Mouse (Mus musculus) cerebellum, postnatal 36 days (tissue): Measurements from ENCODE around the gene Vezf1.
A peak's percentile ranks its signal among the peaks of the same experiment; 100 is the strongest.

ENCODE experiments used
- DNase-seq, 2 experiments: peaks; one replicate each; pipeline ENCODE4 v3.0.0; 2021 to 2022; ENCODE audit warnings: mixed read lengths in 2 of 2

Gene Vezf1

DNA sequence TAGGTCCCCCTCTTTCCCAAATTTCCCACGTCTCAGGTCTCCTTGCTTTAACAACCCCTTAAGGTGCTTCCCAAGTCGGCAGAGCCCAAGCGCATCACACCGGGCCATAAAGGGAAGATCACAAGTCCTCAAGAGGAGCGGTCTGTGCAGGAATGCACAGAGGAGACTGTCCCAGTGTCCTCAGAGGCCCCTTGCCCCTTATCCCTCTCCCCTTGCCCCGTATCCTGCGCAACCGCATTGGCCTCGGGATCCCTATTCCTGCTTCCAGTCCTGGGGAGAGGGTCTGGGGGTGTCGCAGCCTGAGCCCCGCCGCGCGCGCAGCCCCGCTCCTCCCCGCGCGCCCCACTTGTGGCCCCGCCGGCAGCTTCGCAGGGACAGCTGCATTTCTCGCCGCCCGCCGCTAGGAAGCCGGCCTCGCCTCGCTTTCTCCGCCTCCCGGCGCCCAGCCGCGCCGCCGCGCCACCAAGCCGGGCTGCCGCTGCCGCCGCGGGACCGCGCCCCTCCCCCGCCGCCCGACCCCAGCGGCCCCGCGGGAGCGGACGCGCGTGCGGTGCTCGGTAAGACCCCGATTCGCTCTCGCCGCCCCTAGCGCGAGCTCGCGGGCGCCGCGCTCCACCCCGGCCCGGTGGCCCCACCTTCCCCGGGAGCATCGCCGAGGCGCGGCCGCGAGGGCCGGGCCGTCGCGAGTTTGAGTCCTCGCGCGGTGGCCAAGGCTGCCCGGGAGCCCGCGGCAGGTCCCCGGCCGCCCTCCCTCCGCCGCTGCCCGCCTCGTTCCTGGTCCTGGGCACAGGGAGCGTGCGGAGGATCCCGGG is 30.9 kb downstream of the Vezf1 start:
- peak; percentile 74 to 79 for DNase-seq

DNA sequence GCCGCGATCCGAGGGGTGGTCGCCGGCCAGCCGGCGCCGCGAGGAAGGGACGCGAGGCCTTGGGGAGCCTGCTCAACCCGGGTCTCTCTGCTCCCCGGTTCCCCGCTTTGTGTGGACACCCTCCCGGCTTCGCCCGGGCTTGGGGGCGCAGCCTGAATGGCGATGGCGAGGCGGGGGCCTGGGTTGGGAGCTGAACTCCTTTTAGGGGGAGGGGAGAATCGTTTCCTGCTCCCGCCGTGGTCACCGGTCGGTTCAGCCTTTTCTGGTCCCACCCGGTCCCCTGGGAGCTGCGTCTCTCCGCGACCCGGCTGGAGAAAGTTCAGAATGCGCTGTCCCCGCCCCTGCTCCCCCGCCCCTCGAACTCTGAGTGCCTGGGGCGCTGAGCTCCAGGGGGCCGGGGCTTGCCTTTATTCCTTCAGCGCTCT is 31.5 kb downstream of the Vezf1 start:
- peak in 1 of 2 experiments; percentile 34 for DNase-seq

DNA sequence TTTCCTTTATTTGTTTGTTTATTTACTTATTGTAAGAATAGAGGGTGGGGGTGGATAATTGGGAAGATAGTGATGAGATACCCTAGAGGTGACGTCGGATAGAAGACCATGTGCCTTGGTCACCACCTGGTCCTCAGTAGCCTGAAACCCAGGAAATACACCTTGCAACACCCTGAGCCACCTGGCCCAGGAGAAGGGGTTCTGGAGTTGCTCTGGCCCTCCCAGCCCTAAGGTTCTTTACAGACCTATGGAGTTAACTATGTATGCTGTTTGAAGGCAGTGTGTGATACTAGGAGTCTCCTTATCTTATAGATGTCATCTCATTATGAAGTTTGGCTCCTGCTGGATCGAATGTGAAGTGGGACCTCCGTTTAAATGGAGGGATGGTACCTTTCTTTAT is 32.1 kb downstream of the Vezf1 start:
- DNase-seq, result no peak

DNA sequence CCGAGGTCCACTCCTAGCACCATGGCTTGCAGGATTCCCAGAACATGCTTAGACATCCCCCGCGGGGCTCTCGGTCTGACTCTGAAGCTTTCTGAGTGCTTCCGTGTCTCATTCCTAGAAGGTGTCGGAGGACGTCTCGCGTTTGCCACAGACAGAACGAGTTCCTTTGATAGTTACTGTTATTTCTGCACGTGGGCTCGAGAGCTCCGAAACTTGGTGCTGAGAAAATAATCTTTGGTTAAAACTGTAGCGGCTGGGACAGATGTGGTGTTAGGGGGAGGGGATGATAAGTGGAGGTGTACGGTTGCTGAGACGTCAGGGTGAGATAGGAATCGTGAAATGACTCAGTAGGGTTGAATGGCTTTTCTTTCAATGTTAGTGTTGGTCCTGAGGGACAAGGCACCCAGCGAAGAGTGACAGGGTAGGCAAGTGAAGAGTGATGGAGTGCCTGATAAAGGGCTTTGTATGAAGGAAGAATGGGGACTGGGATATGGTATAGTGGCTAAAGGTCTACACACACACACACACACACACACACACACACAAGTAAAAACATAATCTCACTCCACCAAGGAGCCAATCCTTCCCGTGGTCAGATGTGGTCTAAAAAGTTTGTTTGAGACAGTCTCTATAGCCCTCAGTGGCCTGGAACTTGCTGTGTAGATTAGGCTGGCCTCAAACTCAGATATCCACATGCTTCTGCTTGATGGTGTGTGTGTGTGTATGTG is 35.3 kb downstream of the Vezf1 start:
- DNase-seq, result no peak

DNA sequence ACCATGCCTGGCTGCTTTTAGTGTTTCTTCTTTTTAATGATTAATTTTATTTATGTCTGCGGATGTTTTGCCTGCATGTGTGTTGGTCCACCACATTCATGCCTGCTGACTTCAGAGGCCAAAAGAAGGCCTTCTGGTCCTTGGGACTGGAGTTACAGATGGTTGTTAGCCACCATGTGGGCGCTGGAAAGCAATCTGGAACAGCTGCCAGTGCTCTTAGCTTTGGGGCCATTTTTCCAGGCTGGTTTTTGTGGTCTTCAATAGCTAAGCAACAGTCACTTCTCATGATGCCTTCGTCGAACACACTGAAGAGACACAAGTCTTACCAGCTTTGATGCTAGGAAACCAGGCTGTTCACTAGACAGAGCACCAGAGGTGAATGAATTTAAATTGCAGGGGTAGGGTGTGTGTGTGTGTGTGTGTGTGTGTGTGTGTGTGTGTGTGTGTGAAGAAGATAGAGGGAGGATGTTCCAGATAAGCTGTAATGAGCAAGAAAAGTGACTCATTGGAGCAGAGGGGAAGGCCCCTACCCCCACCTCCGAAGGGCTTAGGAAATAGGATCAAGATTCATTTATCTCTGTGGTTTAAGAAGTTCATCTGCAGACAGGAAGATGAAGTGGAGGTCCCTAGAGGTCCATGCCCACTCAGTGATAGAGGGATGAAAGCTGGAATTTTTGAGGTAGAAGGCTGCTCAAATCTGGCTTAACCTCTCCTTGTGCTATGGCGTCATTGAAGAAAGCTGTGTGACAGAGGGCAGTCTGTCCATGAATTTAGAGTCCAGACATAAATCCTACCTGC is 37.6 kb downstream of the Vezf1 start:
- DNase-seq, result no peak

DNA sequence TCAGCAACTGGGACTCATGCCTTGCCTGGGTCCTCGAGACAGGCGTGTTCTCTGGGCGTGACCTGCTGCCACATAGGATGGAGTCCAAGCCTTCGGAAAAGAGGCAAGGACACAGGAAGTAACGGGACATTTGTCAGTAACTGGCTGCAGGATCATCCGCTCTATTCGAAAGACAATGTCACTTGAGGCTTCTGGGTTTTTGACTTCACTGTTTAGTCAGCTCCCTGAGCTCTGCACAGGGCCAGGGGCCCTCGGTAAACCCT is 38.1 kb downstream of the Vezf1 start:
- no peak for DNase-seq

DNA sequence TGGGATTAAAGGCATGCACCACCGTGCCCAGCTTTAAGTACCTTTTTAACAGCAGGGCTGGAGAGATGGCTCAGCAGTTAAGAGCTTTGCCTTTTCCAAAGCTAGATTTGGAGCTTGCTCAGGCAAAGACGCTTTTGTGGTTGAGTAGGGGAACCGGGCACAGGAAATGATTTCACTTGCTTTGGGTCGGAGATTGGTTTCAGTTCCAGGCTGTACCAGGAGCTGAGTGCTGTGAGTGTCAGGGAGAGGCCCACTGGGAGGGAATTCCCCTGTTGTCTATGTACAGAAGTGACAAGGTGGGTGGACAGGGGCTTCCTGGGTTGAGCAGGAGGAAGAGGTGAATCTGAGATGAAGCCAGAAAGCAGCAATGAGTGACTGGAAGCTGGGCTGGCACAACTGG is 39.3 kb downstream of the Vezf1 start:
- no peak for DNase-seq

DNA sequence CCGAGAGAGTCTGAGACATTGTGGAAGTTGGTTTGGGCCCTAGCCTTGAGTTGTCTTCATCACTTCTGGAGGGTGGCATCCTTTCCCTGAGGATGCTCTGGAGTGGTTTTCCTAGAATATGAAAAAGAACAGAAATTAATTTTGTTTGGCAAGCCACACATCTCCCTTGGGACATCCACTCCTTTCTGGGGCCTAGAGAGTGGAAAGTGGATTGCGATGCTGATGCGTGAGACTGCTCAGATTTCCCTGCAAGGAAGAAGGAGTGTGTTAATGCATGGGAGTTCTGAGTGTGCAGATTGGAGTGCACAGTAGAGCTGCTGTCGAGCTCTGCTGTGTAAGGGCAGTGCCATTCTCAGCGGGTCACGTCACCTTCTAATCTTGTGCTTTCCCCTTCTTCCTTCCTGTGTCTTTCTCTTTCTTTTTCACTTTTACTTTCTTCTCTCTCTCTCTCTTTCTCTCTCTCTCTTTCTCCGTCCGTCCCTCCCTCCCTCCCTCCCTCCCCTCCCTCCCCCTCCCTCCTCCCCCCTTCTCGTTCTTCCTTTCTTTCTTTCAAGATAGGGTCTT is 42.0 kb downstream of the Vezf1 start:
- DNase-seq, result no peak

DNA sequence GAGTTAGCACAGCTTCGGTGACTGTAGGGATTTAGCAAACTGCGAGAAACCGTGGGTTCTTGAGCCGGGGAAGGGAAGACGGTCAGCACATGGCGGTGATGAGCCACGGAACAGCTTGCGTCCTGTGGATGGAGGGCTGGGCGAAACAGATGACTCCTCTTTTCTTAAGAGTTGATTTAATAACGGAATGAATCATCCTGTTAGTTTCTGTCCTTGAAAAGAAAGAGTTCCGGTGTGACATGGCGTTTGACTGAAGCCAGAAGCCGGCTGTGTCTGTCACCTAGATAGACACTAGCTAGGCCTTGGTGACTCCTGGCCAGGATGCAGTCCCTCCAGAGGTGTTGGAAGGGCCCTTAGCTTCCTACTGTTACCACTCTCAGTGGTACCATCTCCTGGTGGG is 44.0 kb downstream of the Vezf1 start:
- DNase-seq, result no peak

DNA sequence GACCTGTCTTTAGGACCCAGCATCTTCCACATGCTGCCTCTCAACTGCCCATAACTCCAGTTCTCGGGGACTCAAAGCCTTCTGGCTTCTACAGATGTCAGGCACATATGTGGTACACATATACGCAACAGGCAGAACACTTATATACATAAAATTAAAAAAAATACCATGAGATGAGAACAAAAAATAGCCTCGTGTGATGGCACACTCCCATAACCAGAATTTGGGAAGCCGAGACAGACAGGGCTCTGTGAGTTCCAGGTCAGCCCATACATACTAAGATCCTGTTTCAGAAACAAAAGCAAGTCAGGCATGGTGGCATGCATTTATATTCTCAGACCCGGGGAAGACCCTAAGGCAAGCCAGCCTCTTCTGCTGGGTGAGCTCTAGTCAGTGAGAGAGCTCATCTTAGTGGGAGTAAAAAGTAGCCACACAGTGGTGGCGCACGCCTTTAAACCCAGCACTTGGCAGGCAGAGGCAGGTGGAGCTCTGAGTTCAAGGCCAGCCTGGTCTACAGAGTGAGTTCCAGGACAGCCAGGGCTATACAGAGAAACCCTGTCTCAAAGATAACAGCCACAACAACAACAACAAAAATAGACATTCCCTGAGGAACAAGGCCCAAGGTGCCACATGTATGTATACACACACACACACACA is 44.7 kb downstream of the Vezf1 start:
- no peak for DNase-seq

DNA sequence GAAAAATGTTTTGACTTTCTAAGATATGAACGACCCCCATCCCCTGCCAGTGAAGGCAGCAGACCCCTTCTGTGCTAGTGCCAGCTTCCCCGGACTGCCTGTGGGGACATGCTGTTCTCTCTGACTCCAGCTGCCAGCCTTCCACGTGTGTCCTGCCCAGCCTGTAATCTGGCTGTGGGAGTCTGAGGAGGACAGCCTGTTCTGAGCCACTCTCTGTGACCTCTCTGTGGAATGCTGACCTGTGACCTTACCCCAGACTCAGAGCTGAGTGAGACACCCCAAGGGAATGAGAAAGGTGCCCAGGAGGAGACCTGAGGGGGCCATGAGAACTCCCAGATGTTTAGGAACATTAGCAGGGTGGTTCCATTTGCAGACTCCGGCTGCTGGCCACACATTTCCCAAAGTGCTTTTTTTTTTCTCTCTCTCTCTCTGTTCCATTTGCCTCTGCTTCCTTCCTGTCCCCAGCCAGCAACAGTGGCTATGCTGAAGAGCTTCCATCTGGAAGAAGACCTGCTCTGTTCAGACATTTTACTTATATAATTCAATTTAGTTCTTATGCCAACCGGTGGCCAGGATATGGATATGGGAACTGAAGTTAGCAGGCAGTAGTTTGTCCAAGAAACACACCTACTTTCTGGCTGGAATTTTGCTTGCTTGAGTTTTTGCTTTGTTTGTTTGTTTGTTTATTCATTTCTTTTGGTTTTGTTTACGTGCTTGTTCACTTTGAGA is 45.6 kb downstream of the Vezf1 start:
- no peak for DNase-seq

DNA sequence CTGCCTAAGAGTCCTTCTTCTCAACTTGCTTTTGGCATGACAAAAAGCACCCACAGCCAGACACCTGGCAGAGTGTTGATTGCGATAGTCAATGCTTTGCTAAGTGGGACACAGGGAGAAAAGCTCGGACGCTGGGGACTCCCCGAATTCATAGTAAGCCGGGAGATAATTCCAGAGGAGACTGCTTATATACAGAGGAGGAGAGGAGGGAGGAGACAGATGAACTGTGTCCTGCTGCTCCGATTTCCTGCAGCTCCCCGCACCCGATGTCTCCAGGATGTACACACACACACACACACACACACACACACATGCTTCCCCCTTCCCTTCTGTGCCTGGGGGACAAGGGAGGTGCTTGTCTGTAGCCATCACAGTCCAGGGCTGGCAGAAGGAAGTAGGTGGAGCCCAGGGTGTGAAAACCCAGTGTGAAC is 46.8 kb downstream of the Vezf1 start:
- DNase-seq, result no peak

DNA sequence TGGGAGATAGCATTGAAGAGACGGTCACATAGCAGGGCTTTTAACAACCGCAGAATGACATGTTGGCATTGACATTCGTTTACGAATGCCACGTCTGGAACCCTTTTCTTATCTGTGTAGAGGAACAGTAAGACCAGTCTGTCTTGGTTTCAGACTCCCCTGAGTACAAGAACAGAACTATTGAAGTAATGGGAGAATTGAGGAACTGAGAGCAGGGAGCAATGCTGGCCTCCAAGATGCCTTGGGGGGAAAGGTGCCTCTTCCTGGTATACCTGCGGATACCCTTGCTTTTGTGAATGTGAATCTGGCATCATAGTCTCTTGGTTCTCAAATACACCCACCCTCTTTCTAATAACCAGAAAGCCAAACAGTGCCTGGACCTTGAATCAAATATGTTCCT is 48.5 kb downstream of the Vezf1 start:
- no peak for DNase-seq

DNA sequence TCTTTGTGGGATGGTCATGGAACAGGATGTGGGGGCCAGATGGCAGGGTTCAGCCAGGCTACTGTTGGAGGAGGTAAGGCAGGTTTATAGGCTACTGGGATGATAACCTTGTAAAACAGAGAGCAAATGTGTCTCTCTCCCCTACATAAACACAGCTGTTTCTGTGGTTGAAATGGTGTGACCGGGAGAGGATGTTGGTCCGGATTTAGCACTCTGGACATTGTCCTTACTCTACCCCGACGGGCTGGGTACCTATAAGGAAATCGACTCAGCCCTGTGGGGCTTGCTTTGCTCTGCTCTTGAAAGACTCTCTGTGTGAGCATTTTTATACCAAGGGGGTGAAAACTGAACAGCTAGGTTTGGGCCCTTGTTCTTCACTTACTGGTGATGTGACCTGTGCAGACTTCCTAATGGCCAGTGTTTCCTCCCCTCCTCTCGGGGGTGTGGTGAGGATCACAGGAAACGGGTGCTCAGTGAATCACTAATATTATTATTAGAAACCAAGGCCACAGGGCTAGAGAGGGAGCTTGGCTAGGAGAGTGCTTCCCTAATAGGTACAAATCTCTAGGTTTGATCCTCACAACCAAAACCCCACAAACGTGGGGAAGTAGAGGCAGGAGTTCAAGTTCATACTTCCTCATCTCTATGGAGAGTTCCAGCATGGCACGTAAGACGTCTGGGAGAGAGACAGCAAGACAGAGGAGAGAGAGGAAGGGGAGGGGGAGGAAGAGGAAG is 49.4 kb downstream of the Vezf1 start:
- DNase-seq, result no peak

DNA sequence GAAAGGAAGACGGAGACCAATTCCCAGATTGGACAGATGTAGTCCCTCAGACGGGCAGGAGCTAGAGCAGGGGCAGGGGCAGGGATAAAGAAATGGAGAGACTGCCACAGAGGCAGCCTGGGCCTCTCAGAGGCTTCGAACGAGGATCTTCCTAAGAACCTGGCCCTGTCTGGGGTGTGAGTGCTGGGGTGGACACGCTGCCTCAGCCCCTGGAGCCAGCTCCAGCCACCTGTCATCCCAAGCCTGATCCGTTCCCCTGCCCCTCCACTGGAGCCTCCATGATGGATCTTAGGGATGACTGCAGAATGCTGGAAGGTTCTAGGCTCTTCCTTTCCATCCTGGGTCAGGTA is 50.0 kb downstream of the Vezf1 start:
- no peak for DNase-seq

DNA sequence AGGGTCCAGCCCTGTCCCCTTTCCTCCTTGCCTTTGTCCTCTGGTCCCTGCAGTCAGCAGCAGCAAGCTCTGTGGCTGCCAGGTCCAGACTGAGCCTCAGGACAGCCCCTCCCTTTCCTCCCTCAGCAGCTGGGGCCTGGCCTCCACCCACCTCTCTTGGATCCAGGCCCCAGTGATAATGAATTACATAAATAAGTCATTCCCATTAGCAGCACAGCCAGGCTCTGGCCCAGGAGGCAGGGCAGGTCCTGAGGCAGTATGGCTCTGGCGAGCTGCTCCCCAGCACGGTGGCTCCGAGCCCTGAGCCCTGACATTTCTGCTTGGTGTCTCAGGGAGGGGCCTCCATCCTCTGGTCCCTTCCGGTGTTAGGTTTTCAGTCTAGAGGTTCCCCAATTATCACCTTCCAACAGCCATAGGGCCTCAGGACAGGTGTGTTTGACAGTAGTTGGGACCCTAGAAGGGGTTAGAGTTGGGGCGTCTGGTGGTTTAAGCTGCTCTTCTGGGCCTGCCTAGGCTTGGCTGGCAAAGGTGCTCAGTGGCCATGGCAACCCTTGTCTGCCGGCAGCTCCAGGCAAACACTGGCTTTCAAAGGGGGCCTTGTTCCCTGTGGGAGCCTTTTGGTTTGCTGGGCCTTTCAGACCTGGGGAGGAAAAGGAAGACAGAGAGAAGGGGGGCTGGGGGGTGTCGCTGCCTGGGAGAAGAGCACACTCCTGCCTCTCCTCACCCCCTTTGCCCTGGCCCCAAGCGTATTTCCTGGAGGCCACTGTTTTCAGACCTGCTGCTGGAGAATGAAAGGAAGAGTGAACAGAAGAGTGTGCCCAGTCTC is 51.0 kb downstream of the Vezf1 start:
- DNase-seq, result peak; percentile 68 to 76

DNA sequence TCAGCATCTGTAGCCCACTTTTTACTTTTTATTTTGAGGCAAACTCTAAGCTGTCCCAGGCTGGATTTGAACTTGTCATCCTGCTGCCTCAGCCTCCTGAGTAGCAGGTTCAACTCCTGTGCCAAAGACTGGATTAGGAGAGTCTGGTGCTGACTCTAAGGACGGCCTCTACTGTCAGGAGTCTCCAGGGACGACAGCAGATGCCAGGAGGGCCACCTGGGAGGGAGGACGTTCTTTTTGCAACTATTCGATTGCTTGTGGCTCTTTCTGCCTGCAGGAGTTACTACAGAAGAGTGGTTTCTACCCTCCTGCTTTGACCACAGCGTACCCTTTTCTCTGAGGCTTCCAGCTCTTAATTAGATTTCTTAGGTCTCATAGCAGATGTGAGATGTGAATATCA is 54.5 kb downstream of the Vezf1 start:
- no peak for DNase-seq

DNA sequence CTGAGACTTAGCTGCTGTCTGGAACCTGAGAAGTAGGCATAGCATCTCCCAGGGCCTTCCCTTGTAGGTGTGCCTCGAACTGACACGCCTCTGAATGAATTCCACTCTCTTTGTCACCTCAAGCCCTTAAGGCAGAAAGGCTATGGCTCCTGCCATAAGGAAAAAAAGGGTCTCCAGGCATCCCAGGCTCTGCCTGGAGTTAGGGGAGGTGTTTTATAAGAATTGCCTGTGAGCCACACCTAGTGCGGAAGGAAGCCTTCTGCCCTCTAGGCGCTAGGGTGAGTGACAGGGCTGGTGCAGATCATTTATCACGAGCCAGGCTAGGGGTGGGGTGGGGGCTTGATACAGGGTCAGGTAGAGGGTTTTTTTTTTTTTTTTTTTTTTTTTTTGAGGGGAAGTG is 54.9 kb downstream of the Vezf1 start:
- DNase-seq, result no peak

DNA sequence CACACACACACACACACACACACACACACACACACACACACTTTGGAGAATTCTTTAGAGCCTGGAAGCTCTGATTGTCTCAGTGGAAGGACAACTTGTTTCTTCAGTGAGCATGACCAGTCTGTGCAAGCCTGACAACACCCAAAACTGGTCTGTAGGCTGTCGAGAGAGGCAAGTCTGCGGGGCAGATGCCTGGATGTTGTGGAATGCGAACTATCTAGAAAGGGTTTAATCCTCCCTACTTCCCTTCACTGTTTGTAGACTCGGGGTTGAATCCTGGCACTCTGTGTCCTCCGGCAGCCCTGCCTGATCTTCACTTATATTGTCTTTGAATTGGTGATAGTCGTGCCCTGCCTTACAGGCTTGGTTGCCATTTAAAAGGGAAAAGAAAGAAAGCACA is 55.7 kb downstream of the Vezf1 start:
- no peak for DNase-seq

DNA sequence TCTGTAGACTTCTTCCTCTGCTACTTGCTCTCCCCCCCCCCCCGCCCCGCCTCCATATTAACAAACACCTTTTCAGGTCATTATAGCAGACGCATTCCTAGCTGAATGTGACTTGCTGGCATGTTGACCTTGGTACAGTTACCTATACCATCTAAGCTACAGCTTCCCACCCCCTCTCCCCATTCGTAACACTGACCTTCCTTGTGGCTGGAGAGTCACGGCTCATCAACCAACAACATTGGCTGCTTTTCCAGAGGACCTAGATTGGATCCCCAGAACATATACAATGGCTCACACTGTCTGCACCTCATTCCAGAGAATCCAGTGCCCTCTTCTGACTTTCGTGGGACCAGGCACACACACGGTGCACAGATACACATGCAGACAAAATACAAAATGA is 57.4 kb downstream of the Vezf1 start:
- DNase-seq, result no peak

DNA sequence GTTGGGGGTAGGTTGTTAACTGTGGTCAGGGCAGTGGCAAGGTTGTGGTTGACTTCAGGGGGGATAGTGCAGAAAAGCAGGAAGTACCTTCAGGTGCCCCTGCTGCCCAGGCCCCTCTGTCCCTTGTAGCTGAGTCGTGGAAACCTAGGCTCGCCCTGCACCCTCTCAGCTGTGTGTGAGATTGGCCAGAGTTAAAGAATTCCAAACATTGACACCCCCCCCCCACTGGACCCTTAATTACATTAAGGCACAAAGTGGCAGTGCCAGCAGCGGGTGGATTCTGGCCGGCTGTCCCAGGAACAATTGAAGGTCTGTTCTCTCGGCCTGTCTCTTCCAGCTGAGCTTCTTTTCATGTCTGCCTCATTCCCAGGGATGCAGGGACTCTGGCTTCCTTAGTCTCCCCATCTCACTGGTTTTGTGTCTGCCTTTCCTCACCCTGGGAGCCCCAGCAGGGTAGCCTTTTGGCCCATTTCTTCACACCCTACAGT is 58.3 kb downstream of the Vezf1 start:
- DNase-seq, result no peak
